Comparison of ENCODE assay signal across 10 mouse cellular contexts in genomic region chr1:190763756-190764155, GRCm38 (mm10).
DNase-seq lines count a peak whose midpoint lies in the region; ATAC-seq lines count a peak whose summit lies in the region.
"Had no signal": no experiment of that assay in that cellular context is flagged by ENCODE, and none has a peak within 500 bp of the region (broad histone marks: within the 10 kb centered on the region; RNA-seq: fewer than 3 reads in every experiment).

No protein-coding gene starts in this region.

- ATAC-seq in embryonic facial prominence, embryonic 15.5 days (ENCODE audit: insufficient number of reproducible peaks, low FRiP score, low TSS enrichment, low read depth) = no peak
- no peak for ATAC-seq in hindbrain, embryonic 15.5 days (ENCODE audit: low FRiP score, low read depth)
- ATAC-seq in activated CD4-positive, CD25-positive, alpha-beta regulatory T cell, adult 4 months = no peak
- no peak for ATAC-seq in kidney, embryonic 15.5 days (replicated peaks; ENCODE audit: low FRiP score)
- ATAC-seq: intestine, embryonic 15.5 days had no signal

- no peaks in the 10 kb centered on the region for H3K9me3 ChIP-seq in embryonic facial prominence, embryonic 15.5 days (replicated peaks)
- no peaks in the 10 kb centered on the region for H3K9me3 ChIP-seq in hindbrain, embryonic 15.5 days
- H3K9me3 ChIP-seq in limb, embryonic 10.5 days (replicated peaks) = no peaks in the 10 kb centered on the region
- no peaks in the 10 kb centered on the region for H3K9me3 ChIP-seq in kidney, embryonic 15.5 days (replicated peaks)
- H3K9me3 ChIP-seq: intestine, embryonic 15.5 days had no signal

- peaks cover 16% of the 10 kb centered on the region; the same call in 1 of the 2 replicates for H3K4me1 ChIP-seq in embryonic facial prominence, embryonic 15.5 days
- no peaks in the 10 kb centered on the region for H3K4me1 ChIP-seq in hindbrain, embryonic 15.5 days (replicated peaks)
- H3K4me1 ChIP-seq in limb, embryonic 10.5 days = 0 out of 2 replicates have a peak, but pooled peaks cover 3% of the 10 kb centered on the region
- no peaks in the 10 kb centered on the region for H3K4me1 ChIP-seq in kidney, embryonic 15.5 days
- H3K4me1 ChIP-seq: intestine, embryonic 15.5 days had no signal

- intact Hi-C loops in gastrocnemius, postnatal 14 days (cut with DNase I; ENCODE audit: low total_unique reads) = no loop called here
- intact Hi-C loops in gastrocnemius, postnatal 36 days (cut with DNase I) = no loop called here

- H3K4me3 ChIP-seq in embryonic facial prominence, embryonic 15.5 days (replicated peaks) = no peak overlapping the region
- H3K4me3 ChIP-seq in hindbrain, embryonic 15.5 days = no peak overlapping the region
- H3K4me3 ChIP-seq in limb, embryonic 10.5 days = no peak overlapping the region
- no peak overlapping the region for H3K4me3 ChIP-seq in kidney, embryonic 15.5 days (replicated peaks)
- H3K4me3 ChIP-seq: intestine, embryonic 15.5 days had no signal

- no peaks in the 10 kb centered on the region for H3K27me3 ChIP-seq in embryonic facial prominence, embryonic 15.5 days
- H3K27me3 ChIP-seq in hindbrain, embryonic 15.5 days = no peaks in the 10 kb centered on the region
- H3K27me3 ChIP-seq in limb, embryonic 10.5 days (ENCODE audit: low read depth, poor library complexity, severe bottlenecking) = no peaks in the 10 kb centered on the region
- no peaks in the 10 kb centered on the region for H3K27me3 ChIP-seq in kidney, embryonic 15.5 days
- H3K27me3 ChIP-seq: intestine, embryonic 15.5 days had no signal

- H3K9ac ChIP-seq in embryonic facial prominence, embryonic 15.5 days = no peak overlapping the region
- no peak overlapping the region for H3K9ac ChIP-seq in hindbrain, embryonic 15.5 days
- no peak overlapping the region for H3K9ac ChIP-seq in kidney, embryonic 15.5 days
- H3K9ac ChIP-seq: intestine, embryonic 15.5 days; lung, embryonic 14.5 days had no signal

- 62% methylated on average over 10 of the region's 10 CpGs for WGBS in embryonic facial prominence, embryonic 15.5 days
- WGBS in hindbrain, embryonic 15.5 days = 68% methylated on average over 10 of the region's 10 CpGs
- 85% methylated on average over 10 of the region's 10 CpGs for WGBS in limb, embryonic 10.5 days
- WGBS in kidney, embryonic 15.5 days = 84% methylated on average over 10 of the region's 10 CpGs

- H3K27ac ChIP-seq in embryonic facial prominence, embryonic 15.5 days (replicated peaks) = 0 out of 2 replicates have a peak overlapping the region, but pooled peaks have one; percentile 11
- H3K27ac ChIP-seq in hindbrain, embryonic 15.5 days (replicated peaks) = peak overlapping the region; percentile 40
- H3K27ac ChIP-seq in limb, embryonic 10.5 days = 0 out of 2 replicates have a peak overlapping the region, but pooled peaks have one; percentile 8
- H3K27ac ChIP-seq in kidney, embryonic 15.5 days = no peak overlapping the region
- H3K27ac ChIP-seq: intestine, embryonic 15.5 days had no signal

- peak; percentile 32 for DNase-seq in gastrocnemius, postnatal 14 days
- DNase-seq in gastrocnemius, postnatal 36 days = no peak
- no peak for DNase-seq in limb, embryonic 10.5 days (ENCODE audit: low spot score)
- DNase-seq in lung, postnatal 4 days = no peak
- DNase-seq: lung, embryonic 14.5 days had no signal

- no peak overlapping the region for H3K4me2 ChIP-seq in embryonic facial prominence, embryonic 15.5 days (replicated peaks)
- H3K4me2 ChIP-seq in hindbrain, embryonic 15.5 days = no peak overlapping the region
- H3K4me2 ChIP-seq in kidney, embryonic 15.5 days = no peak overlapping the region
- H3K4me2 ChIP-seq: intestine, embryonic 15.5 days; lung, embryonic 14.5 days had no signal

- H3K36me3 ChIP-seq in embryonic facial prominence, embryonic 15.5 days = no peaks in the 10 kb centered on the region
- H3K36me3 ChIP-seq in hindbrain, embryonic 15.5 days = no peaks in the 10 kb centered on the region
- no peaks in the 10 kb centered on the region for H3K36me3 ChIP-seq in limb, embryonic 10.5 days
- no peaks in the 10 kb centered on the region for H3K36me3 ChIP-seq in kidney, embryonic 15.5 days
- H3K36me3 ChIP-seq: intestine, embryonic 15.5 days had no signal
